Mouse (Mus musculus) kidney, adult 9 months (tissue): Measurements from ENCODE around the gene Rgl2.
A peak's percentile ranks its signal among the peaks of the same experiment; 100 is the strongest.

Source experiments
- DNase-seq: peaks from one replicate; pipeline ENCODE4 v3.0.0; 2022

Rgl2 gene

DNA sequence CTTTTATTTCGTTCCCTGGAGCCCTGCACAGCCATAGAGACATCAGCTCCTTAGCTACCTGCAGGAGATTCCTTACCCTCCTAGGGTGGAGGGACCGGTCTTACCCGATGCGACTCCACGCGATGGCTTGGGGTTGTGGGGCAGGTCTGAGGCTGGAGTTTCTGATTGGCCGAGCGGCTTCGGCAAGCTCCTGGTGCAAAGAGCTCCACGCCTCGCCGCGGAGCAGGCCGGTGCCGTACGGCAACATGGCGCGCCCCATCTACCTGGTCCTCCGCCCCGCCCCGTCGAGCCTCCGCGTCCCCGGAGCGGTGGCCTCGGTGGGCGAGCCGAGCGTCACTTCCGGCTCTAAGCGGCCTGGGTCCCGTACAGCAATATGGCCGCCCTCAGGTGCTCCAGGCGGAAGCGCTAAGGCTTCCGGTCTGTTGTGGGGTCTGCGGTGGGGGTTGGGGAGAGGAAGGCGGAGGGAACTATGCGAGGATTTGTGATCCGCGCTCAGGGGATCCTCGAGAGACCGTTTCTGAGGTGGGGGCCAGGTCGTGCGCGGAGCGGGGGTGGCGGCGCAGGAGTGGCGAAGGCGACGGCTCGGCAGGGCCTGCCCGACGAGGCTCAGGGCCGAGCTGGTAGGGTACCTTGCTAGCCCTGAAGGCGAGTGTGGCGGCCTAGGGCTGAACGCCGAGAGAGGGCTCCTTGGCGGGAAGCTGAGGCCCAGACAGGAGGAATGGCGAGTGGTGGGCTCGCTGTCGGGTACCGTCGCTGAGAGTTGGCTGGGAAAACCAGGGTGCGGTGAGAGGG, 20.1 kb upstream of the Rgl2 start, which contains the start of gene Daxx:
TSS of gene Daxx (plus strand) at position 338 of the 792 bp plus-strand sequence.
- DNase-seq = peak; percentile 99

DNA sequence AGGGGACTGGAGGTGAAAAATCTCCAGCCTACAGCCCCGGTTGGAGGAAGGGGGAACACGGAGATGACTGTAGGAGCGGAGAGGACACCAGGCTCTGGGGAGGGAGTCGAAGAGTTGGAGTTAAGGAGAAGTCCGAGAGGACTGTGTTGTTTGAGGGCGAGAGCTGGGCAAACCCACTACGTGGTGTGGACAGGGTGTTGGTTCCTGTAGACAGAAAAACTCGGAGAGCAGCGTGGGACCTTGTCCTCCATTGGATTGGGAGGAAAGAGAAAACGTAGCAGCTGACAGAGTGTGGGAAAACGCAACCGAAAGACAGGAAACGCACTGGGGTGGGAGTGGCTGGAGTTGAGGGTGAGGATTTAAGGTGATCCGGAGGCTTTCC, 19.5 kb upstream of the Rgl2 start:
- DNase-seq = peak; percentile 65

GRCm38 (mm10) chr17:33910346-33911051, 18.8 kb upstream of the Rgl2 start:
- DNase-seq = no peak

DNA sequence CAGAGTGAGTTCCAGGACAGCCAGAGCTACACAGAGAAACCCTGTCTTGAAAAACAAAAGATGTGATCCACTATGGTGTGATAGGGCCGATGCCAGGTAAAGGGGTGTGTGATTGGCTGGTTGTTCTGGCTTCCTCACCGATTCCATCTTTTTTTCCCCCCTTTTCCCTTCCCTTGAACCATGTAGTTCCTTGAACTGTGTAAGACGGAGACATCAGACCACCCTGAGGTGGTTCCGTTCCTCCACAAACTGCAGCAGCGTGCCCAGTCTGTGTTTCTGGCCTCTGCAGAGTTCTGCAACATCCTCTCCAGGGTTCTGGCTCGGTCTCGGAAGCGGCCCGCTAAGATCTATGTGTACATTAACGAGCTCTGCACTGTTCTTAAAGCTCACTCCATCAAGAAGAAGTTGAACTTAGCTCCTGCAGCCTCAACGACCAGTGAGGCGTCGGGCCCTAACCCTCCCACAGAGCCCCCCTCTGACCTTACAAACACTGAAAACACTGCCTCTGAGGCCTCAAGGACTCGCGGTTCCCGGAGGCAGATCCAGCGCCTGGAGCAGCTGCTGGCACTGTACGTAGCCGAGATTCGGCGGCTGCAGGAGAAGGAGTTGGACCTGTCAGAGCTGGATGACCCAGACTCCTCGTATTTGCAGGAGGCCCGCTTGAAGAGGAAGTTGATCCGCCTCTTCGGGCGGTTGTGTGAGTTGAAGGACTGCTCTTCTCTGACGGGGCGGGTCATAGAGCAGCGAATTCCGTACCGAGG, 18.1 kb upstream of the Rgl2 start:
- DNase-seq = no peak

- peak; percentile 61 for DNase-seq
Observed at GRCm38 (mm10) chr17:33911813-33912414, 17.4 kb upstream of the Rgl2 start.

- DNase-seq = peak; percentile 7
Observed at GRCm38 (mm10) chr17:33913264-33913663, 16.1 kb upstream of the Rgl2 start.

GRCm38 (mm10) chr17:33913905-33914304, 15.4 kb upstream of the Rgl2 start:
- DNase-seq = peak; percentile 9

GRCm38 (mm10) chr17:33914969-33915391, 14.4 kb upstream of the Rgl2 start:
- peak; percentile 35 for DNase-seq

DNA sequence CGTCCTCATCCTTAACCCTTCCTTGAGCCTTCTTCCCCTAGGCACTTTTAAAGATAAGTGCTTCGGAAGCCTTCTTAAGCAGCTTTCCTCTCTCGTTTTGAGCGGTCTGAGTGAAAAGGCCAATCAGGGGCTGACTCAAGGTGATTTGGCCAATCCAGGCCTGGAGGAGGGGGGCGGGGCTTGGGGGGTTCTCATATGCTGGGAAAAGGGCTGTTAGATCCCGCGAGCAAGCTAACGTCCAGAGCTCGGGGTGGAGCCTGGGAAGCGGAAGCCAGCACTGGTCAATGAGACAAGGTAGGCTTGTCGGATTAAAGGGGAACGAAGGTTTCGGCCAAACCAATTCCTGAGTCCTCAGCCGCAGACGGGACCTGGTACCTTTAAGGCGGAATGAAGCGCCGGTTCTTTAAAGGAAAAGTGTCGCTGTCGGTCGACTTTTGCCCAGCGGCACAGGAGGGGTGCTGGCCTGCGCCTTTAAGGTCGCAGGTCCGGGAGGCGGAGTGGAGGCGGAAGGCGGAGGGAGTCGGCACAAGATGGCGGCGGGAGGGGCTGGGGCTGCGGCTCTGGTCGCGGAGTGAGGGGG, 13.6 kb upstream of the Rgl2 start, which contains the start of the genes Tapbp and Zbtb22:
TSS of gene Tapbp (plus strand) at position 229 of the 580 bp plus-strand sequence.
TSS of gene Zbtb22 (plus strand) at position 234 of the 580 bp plus-strand sequence.
- peak; percentile 99 for DNase-seq

DNA sequence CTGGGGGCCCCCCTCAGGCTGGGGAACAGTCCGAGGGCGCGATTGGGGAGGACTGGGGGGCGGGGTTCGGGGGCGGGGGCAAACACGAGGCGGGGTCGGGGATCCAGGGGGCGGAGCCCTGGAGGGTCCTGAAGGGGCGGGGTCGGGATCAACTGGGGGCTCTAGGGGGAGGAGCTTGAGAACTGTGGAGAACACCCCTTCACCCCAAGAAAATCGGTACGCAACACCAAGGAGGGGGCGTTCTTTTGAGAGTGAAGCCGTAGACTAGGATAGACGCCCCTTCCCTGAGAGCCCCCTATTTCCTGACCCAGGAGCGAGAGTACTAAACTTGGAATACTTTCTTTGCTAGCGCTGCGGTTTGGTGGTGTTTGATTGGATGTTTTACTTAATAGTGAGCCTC, 13.0 kb upstream of the Rgl2 start:
- peak; percentile 52 for DNase-seq

- peak; percentile 35 for DNase-seq
Observed at GRCm38 (mm10) chr17:33916847-33917655, 12.3 kb upstream of the Rgl2 start.

DNA sequence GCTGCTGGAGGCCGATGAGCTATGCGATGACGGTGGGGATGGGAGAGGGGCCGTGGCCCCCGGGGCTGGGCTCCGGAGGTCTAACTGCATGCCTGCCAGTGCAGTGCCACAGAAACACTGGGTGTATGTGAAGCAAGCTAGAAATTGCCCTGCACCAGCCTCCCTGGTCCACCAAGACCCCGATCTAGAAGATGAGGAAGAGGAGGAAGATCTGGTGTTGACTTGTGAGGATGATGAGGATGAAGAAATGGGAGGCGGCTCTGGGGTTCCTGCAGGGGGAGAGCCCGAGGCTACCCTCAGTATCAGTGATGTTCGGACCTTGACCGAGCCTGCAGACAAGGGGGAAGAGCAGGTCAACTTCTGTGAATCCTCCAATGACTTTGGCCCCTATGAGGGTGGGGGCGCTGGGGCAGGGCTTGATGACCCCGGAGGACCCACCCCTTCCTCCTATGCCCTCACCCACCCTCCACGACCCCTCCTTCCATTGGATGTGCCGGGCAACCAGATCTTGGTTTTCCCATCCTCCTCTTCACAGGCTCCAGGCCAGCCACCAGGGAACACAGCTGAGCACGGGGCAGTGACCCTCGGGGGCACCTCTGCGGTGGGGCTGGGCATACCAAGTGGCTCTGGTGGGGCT, 11.6 kb upstream of the Rgl2 start:
- peak; percentile 27 for DNase-seq

- peak; percentile 35 for DNase-seq
Observed at GRCm38 (mm10) chr17:33918293-33919203, 10.8 kb upstream of the Rgl2 start.

DNA sequence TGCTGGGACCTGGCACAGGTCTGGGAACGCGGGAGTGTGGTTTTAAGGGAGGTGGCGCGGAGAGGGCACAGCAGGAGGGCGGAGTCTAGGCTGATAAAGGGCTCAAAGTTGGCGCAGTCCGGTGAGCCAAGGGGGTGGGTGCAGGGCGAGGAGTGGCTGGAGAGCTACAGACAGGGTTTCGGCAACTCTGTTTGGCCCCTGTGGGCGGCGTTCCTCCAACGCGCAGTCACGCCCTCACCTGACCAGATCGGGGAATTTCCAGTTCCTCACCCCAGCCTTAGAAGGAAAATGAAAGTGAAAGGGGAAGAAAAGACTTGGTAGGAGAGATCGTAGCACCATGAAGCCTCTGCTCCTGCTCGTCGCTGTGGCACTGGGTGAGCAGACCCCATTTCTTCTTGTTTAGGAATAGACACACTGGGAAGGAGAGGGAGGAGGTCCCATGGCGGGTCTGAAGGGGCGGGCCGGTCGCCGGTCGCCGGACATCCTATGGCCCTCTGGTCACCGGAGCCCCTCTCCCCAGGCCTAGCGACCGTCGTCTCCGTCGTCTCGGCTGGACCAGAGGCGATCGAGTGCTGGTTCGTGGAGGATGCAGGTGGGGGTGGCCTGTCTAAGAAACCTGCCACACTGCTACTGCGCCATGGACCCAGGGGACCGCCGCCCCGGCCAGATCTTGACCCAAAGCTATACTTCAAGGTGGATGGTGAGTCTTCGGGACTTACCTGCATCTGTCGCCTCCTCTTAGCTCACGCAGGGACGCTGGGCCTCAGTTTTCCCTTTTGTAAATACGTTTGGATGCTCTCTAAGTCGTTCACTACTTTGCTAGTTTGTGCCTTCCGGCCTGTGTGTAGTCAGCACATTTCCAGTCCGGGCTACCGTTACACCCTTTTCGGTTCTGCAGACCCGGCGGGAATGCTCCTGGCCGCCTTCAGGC, 9.7 kb upstream of the Rgl2 start:
- DNase-seq = peak; percentile 92

- peak; percentile 91 for DNase-seq
Observed at GRCm38 (mm10) chr17:33920282-33921097, 8.9 kb upstream of the Rgl2 start.

DNA sequence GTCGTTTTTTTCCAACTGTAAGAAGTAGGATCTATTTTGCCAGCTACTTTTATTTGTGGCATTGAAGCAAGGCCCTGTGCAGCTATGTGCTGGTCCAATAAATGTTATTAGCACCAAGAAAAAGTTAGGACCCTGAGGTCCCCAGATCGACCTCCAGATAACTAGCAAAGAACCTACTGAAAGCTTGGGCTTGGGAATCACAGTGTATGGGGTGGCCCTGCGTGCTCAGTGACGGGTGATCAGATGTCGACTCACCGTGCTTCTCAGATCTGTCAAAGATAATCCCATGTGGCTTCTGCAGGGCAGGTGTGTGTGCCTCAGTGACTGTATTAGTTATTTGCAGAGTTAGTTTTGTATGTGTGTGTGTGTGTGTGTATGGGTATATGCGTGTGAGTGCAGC, 8.0 kb upstream of the Rgl2 start:
- DNase-seq = no peak

DNA sequence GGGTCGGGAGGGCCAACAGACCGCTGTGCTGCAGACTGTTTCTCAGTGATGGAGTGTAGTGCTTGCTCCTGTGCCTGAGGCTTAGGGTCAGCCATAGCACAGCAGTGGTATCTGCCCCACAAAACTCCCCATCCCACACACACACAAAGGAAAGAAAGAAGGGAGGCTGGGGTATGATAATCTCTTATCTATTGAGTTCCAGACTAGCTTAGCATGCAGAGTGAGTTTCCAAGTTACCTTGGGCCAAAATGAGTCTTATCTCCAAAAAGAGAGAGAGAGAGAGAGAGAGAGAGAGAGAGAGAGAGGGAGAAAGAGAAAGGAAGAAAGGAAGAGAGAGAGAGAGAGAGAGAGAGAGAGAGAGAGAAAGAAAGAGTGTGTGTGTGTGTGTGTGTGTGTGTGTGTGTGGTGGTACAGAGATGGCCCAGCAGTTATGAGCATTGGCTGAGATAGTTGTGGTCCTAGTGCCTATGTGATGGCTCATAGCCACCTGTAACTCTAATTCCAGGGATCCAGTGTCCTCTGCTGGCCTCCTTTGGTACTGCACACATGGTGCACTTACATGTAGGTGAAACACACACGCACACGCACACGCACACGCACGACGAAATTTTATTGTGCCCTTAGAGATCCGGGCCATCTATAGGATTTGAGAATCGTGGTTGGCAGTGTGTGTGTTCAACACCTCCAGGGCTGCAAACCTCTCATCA, 4.6 kb upstream of the Rgl2 start:
- DNase-seq = peak; percentile 59
